Mouse (Mus musculus): ENCODE measurements around the gene Grrp1.

DNA sequence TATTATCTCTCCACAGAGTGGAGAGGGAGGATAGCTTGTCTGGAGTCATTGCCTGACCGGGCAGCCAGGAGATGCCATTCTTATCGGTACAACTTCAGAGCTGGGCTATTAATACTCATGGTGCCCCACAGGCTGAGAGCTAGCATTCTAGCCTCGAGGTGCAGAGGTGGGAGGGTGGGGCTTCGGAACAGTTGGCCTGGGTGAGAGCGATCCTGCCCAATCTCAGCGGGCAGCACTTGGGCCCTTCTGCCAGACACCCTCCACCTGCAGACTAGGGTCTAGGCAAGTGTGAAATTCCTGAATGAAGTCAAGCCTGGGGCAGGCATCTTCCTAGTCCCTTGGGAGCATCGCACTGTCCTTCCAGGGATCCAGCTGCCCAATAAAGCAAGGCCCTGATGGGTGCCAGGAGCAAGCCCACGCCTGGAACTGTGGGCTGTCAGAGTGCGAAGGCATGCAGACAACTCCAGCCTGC, 39.8 kb upstream of the Grrp1 start:
- TF ChIP-seq CTCF (IDR thresholded peaks at IDR 0.05; ENCODE audit: low read depth) (no peak), EP300 (optimal IDR thresholded peaks at IDR 0.05) (no peak)

All from stomach, postnatal 0 days (tissue).